Mouse (Mus musculus): ENCODE data around the gene Itga1.

The Itga1 gene

GRCm38 (mm10) chr13:115099381-115099780 lies 2.4 kb downstream of the Itga1 start:
- no peak for DNase-seq (ENCODE audit: low spot score in 2 of 2)

DNA sequence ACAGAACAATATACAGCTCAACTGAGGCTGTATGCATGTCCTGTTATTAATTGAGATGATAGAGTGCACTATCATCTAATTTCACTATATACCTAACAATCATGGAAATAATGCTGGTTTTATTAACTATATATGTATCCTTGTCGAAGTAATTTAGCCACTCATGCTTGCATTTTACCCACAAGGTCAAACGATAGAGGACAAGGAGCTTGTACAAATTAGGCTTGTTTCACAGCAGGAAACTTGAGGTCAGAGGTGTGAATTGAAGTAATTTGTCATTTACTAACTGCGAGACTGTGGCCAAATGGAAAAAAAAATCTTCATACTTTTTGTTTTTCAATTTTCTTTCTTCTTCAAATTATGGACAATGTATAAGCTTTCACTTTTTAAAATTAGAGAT lies 3.5 kb downstream of the Itga1 start:
- DNase-seq (ENCODE audit: low spot score in 2 of 2), result no peak

DNA sequence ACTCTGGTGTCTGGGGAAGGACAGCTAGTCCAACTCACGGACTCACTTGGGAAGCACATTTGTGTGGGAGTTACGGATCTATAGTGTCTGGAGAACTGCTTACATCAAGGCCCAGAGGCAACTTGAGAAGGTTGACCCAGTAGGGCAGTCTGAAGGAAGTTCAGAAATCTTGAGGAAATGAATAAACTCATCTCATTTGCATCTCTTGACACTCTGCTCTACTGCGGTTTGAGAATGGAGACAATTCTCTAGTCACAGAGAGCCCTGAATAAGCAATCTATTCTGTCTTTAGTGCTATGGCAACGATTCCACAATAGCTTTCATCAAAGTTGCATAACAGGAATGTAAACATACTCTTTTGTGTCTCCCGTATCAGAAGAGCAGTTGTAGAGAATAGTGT lies 4.8 kb downstream of the Itga1 start:
- DNase-seq (ENCODE audit: low spot score in 2 of 2), result no peak

- DNase-seq (ENCODE audit: low spot score in 2 of 2), result no peak
Observed at GRCm38 (mm10) chr13:115096216-115096615, 5.5 kb downstream of the Itga1 start.

- DNase-seq (ENCODE audit: low spot score in 2 of 2), result no peak
Observed at GRCm38 (mm10) chr13:115095392-115095791, 6.4 kb downstream of the Itga1 start.

- DNase-seq (ENCODE audit: low spot score in 2 of 2), result no peak
Observed at GRCm38 (mm10) chr13:115091511-115091910, 10.3 kb downstream of the Itga1 start.

DNA sequence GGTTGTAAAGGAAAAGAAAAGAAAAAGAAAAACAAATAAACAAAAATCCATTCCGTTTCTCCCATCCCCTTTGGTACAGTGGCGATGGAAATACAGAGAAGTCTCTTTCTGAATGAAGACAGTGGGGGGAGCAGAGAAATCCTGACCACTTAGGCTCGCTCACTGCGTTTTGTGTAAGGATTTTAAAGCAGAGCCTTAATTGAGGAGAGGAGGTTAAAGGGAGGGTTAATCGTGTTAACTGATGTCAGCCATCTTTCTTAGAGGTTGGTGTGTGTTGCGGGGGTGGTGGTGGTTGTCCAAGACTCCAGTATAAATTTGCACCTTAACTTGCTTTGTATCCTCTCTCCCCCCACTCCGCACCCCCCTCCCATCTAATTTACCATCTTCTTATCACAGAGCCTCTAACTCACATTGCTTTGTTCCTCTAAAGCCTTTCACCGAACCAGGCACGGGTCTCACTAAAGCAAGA lies 10.8 kb downstream of the Itga1 start:
- DNase-seq (ENCODE audit: low spot score in 2 of 2), result no peak

- DNase-seq (ENCODE audit: low spot score in 2 of 2), result peak; percentile 88 to 94
Observed at GRCm38 (mm10) chr13:115090069-115090976, 11.4 kb downstream of the Itga1 start, which contains the start of gene Pelo. Gene Pelo (minus strand): TSS chr13:115090186.

DNA sequence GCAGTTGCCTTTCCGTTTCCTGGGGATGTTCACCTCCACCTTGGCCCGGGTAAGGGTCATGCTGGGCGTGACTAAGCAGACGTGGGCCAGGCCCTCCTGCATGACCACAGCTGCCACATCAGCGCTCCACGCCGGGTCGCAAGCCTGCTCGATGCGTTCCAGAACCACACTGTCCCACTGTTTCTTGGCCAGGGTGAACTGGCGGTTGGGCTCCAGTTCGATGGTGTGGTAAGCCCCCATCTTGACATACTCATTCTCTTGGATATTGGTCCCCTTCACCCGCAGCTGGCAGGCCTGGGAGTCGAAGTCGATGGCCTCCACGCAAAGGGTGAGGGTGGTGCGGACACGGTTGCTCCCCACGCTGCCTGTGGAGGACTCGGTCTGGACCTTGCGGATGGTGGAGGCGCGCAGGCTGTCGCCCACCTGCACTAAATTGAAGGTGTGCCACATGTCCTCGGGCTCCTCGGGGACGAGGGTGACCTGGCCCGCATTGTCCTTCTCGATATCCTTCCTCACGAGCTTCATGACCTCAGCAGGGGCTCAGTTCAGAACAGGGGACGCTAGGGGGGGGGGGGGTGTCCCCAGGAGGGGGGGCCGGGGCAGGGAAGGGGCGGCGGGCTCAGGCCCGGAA lies 12.3 kb downstream of the Itga1 start:
- DNase-seq (ENCODE audit: low spot score in 2 of 2), result peak in 1 of 2 experiments; percentile 32

DNA sequence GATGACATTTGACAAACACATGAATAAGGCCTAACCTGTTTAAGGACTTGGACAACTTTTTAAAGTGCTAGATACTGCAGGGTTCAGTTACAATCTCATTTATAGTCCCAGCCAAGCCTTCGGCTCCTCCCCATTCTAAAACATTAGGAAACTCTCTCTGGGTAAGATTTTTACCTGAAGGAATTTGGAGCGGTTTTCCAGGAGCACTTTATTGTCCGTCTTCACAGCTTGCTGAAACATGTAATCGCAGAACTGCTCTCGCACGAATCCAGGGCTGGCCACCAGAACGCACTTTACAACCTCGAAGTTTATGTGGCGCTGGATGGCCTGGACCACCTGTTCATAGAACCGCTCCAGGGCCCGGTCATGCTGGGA lies 12.8 kb downstream of the Itga1 start:
- DNase-seq (ENCODE audit: low spot score in 2 of 2), result no peak

- no peak for DNase-seq (ENCODE audit: low spot score in 2 of 2)
Observed at GRCm38 (mm10) chr13:115085974-115086373, 15.8 kb downstream of the Itga1 start.

DNA sequence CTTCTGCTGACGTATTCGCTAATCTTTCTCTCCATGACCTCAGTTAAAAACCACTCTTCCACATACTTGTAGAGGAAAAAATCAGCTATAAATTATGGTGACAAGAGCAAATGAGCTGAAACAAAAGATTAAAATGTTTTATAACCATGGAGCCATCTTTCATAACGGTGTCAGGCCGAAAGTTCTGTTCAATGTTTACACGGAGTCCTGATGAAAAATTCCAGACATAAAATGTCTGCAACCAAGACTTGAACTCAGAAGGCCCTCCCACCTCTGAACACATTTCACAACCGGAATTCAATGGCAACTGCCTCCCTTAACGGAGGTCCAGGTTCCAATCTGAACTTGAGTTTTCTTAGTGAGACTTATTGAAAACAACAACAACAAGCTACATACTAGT lies 19.4 kb downstream of the Itga1 start:
- no peak for DNase-seq (ENCODE audit: low spot score in 2 of 2)

GRCm38 (mm10) chr13:115079996-115080585 lies 21.7 kb downstream of the Itga1 start:
- DNase-seq (ENCODE audit: low spot score in 2 of 2), result no peak

GRCm38 (mm10) chr13:115078997-115079685 lies 22.6 kb downstream of the Itga1 start:
- DNase-seq (ENCODE audit: low spot score in 2 of 2), result no peak

- DNase-seq (ENCODE audit: low spot score in 2 of 2), result no peak
Observed at GRCm38 (mm10) chr13:115077346-115078134, 24.2 kb downstream of the Itga1 start.

GRCm38 (mm10) chr13:115072386-115072785 lies 29.4 kb downstream of the Itga1 start:
- DNase-seq (ENCODE audit: low spot score in 2 of 2), result no peak

- no peak for DNase-seq (ENCODE audit: low spot score in 2 of 2)
Observed at GRCm38 (mm10) chr13:115071431-115071830, 30.3 kb downstream of the Itga1 start.

DNA sequence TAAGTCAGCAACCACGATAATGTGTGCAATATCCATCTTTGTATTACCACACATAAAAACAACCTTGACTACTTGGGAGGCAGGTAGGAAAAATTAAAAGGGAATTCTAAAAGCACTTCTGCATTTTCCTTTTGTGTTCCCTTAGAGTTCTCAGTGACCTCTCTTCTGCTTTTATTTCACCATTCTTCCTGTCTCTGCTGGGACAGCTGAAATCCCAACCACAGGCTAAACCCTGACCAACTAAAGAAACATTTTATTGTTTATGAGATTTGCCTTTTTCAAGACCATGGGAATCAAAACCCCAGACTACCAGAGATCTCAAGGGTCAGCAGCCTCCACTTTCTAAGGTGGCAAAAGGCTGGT lies 33.8 kb downstream of the Itga1 start:
- DNase-seq (ENCODE audit: low spot score in 2 of 2), result no peak

GRCm38 (mm10) chr13:115067324-115067967 lies 34.3 kb downstream of the Itga1 start:
- DNase-seq (ENCODE audit: low spot score in 2 of 2), result no peak

- no peak for DNase-seq (ENCODE audit: low spot score in 2 of 2)
Observed at GRCm38 (mm10) chr13:115057555-115057954, 44.2 kb downstream of the Itga1 start.

GRCm38 (mm10) chr13:115054783-115055182 lies 47.0 kb downstream of the Itga1 start:
- DNase-seq (ENCODE audit: low spot score in 2 of 2), result no peak

Data from urinary bladder, adult 18-20 months (tissue).